Mouse (Mus musculus): Measurements from ENCODE around the gene Mthfsd. TPM values are rescaled to one million over a fixed set of nuclear protein-coding genes. Genes with fewer than 3 reads are reported as not detected.

Gene Mthfsd
- polyA plus RNA-seq, 1 experiment from 2014 or later, result 29.7 TPM

- ATAC-seq (replicated peaks; ENCODE audit: insufficient number of reproducible peaks, insufficient read depth, low FRiP score, low read depth), result no peak
- Histone ChIP-seq H3K4me1 (replicated peaks) (peaks cover 29% of the 10 kb centered on the region), H3K4me2 (no peak overlapping the region), H3K9ac (no peak overlapping the region), H3K36me3 (no peaks in the 10 kb centered on the region), H3K4me3 (no peak overlapping the region), H3K27me3 (peaks cover 94% of the 10 kb centered on the region), H3K27ac (no peak overlapping the region), H3K9me3 (replicated peaks) (no peaks in the 10 kb centered on the region)
- WGBS, result 42% methylated on average over 8 of the region's 8 CpGs
Measured at GRCm38 (mm10) chr8:121121704-121122103, 13.5 kb upstream of the Mthfsd start.

GRCm38 (mm10) chr8:121120456-121121419 lies 12.5 kb upstream of the Mthfsd start:
- Histone ChIP-seq H3K27me3 (peaks cover 93% of the 10 kb centered on the region), H3K9me3 (replicated peaks) (no peaks in the 10 kb centered on the region), H3K4me2 (peak overlapping the region; percentile 89), H3K9ac (peak overlapping the region; percentile 34; the same call in 1 of the 2 replicates), H3K27ac (peak overlapping the region; percentile 26; the same call in 1 of the 2 replicates), H3K4me1 (replicated peaks) (peaks cover 33% of the 10 kb centered on the region), H3K36me3 (no peaks in the 10 kb centered on the region), H3K4me3 (peak overlapping the region; percentile 68)
- no peak for ATAC-seq (replicated peaks; ENCODE audit: insufficient number of reproducible peaks, insufficient read depth, low FRiP score, low read depth)
- 33% methylated on average over 17 of the region's 17 CpGs for WGBS

GRCm38 (mm10) chr8:121119635-121120455 lies 11.7 kb upstream of the Mthfsd start:
- 27% methylated on average over 12 of the region's 12 CpGs for WGBS
- peak overlapping the region; percentile 89 for H3K4me2 ChIP-seq
- peak overlapping the region; percentile 68 for H3K4me3 ChIP-seq
- no peaks in the 10 kb centered on the region for H3K36me3 ChIP-seq
- no peak for ATAC-seq (replicated peaks; ENCODE audit: insufficient number of reproducible peaks, insufficient read depth, low FRiP score, low read depth)
- H3K27ac ChIP-seq, result peak overlapping the region; percentile 26; the same call in 1 of the 2 replicates
- H3K9me3 ChIP-seq (replicated peaks), result no peaks in the 10 kb centered on the region
- H3K4me1 ChIP-seq (replicated peaks), result peaks cover 28% of the 10 kb centered on the region
- H3K9ac ChIP-seq, result peak overlapping the region; percentile 34
- peaks cover 94% of the 10 kb centered on the region for H3K27me3 ChIP-seq

DNA sequence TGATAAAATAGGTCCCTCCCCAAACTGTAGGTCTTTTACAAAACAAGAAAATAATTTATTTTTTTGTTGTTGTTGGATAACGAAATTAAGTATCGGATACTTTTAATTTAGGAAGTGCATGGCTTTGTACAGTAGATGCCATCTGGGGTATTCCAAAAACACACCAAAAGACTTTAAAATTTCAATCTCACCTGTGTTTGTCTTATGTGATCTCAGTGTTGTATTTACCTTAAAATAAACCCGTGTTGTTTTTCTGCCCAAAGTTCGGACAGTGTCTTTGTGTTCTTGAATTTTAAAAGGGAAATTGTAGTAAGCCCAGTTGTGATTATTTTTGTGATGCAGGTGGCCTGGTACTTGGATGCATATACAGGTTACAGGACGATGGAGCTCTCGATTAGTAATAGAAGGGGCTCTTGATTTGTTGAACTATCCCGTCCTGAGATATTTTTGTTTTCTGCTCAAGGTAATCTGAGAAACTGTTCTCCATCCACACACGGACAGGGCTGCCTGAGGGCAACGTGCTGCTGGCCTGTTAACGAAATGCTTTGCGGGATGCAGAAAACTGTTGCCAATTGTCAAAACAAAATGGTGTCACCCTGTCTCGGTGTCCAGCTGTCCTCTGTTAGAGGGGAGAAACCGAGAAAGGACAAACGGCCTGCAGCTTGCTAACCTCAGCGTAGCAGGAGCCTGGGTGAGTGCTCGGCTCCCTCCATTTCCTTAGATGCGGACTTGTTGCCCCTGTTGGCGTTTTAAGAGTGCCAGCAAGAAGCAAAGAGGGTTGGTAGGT lies 10.6 kb upstream of the Mthfsd start:
- Histone ChIP-seq H3K36me3 (no peaks in the 10 kb centered on the region), H3K4me2 (peak overlapping the region; percentile 89), H3K4me3 (peak overlapping the region; percentile 68), H3K27me3 (peaks cover 92% of the 10 kb centered on the region), H3K9ac (peak overlapping the region; percentile 34; the same call in 1 of the 2 replicates), H3K9me3 (replicated peaks) (no peaks in the 10 kb centered on the region), H3K27ac (no peak overlapping the region), H3K4me1 (replicated peaks) (peaks cover 23% of the 10 kb centered on the region)
- WGBS, result 13% methylated on average over 18 of the region's 18 CpGs
- ATAC-seq (replicated peaks; ENCODE audit: insufficient number of reproducible peaks, insufficient read depth, low FRiP score, low read depth), result no peak

- peak overlapping the region; percentile 93 for H3K27ac ChIP-seq
- H3K36me3 ChIP-seq, result no peaks in the 10 kb centered on the region
- H3K9ac ChIP-seq, result peak overlapping the region; percentile 64
- peaks cover 87% of the 10 kb centered on the region for H3K27me3 ChIP-seq
- no peak for ATAC-seq (replicated peaks; ENCODE audit: insufficient number of reproducible peaks, insufficient read depth, low FRiP score, low read depth)
- peak overlapping the region; percentile 68 for H3K4me3 ChIP-seq
- 1% methylated on average over 28 of the region's 28 CpGs for WGBS
- peak overlapping the region; percentile 89 for H3K4me2 ChIP-seq
- peaks cover 29% of the 10 kb centered on the region for H3K4me1 ChIP-seq (replicated peaks)
- H3K9me3 ChIP-seq (replicated peaks), result no peaks in the 10 kb centered on the region
Measured at GRCm38 (mm10) chr8:121117906-121118305, 9.7 kb upstream of the Mthfsd start.

DNA sequence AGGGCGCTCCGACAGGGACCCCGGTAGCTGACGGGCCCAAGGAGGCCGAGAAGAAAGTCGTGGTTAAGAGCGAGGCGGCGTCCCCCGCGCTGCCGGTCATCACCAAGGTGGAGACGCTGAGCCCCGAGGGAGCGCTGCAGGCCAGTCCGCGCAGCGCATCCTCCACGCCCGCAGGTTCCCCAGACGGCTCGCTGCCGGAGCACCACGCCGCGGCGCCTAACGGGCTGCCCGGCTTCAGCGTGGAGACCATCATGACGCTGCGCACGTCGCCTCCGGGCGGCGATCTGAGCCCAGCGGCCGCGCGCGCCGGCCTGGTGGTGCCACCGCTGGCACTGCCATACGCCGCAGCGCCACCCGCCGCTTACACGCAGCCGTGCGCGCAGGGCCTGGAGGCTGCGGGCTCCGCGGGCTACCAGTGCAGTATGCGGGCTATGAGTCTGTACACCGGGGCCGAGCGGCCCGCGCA lies 9.0 kb upstream of the Mthfsd start:
- Histone ChIP-seq H3K27ac (peak overlapping the region; percentile 93), H3K4me1 (replicated peaks) (peaks cover 30% of the 10 kb centered on the region), H3K36me3 (no peaks in the 10 kb centered on the region), H3K9ac (peak overlapping the region; percentile 64), H3K9me3 (replicated peaks) (no peaks in the 10 kb centered on the region), H3K27me3 (peaks cover 86% of the 10 kb centered on the region), H3K4me2 (peak overlapping the region; percentile 89), H3K4me3 (peak overlapping the region; percentile 68)
- no peak for ATAC-seq (replicated peaks; ENCODE audit: insufficient number of reproducible peaks, insufficient read depth, low FRiP score, low read depth)
- WGBS, result under 1% methylated on average over 62 of the region's 62 CpGs

GRCm38 (mm10) chr8:121116591-121117185 lies 8.5 kb upstream of the Mthfsd start:
- Histone ChIP-seq H3K4me2 (peak overlapping the region; percentile 89), H3K4me1 (replicated peaks) (peaks cover 30% of the 10 kb centered on the region), H3K9me3 (replicated peaks) (no peaks in the 10 kb centered on the region), H3K4me3 (peak overlapping the region; percentile 68), H3K9ac (peak overlapping the region; percentile 64), H3K36me3 (no peaks in the 10 kb centered on the region), H3K27me3 (peaks cover 83% of the 10 kb centered on the region), H3K27ac (peak overlapping the region; percentile 93)
- 1% methylated on average over 55 of the region's 55 CpGs for WGBS
- ATAC-seq (replicated peaks; ENCODE audit: insufficient number of reproducible peaks, insufficient read depth, low FRiP score, low read depth), result peak; percentile 38; the same call in 1 of the 2 replicates

DNA sequence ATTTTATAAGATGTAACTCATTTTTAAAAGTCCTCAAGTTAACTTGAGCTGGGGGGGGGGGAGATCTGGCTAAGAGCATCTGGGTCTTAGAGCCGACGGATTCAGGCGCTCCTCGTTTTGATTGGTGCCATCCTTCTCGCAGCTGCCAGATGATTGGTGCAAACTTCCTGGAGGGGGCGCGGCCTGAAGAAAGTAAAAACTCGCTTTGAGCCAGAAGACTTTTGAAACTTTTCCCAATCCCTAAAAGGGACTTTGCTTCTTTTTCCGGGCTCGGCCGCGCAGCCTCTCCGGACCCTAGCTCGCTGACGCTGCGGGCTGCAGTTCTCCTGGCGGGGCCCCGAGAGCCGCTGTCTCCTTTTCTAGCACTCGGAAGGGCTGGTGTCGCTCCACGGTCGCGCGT lies 7.8 kb upstream of the Mthfsd start, which contains the start of gene Foxc2:
Foxc2 (plus strand) TSS at position 224 of the 400 bp plus-strand sequence.
- peaks cover 30% of the 10 kb centered on the region for H3K4me1 ChIP-seq (replicated peaks)
- no peaks in the 10 kb centered on the region for H3K36me3 ChIP-seq
- WGBS, result under 1% methylated on average over 25 of the region's 25 CpGs
- peak within 1 kb of the TSS; percentile 68 for H3K4me3 ChIP-seq
- H3K4me2 ChIP-seq, result peak within 1 kb of the TSS; percentile 89
- peaks cover 75% of the 10 kb centered on the region for H3K27me3 ChIP-seq
- H3K9me3 ChIP-seq (replicated peaks), result no peaks in the 10 kb centered on the region
- peak within 1 kb of the TSS; percentile 93 for H3K27ac ChIP-seq
- ATAC-seq (replicated peaks; ENCODE audit: insufficient number of reproducible peaks, insufficient read depth, low FRiP score, low read depth), result peak; percentile 65; the same call in 1 of the 2 replicates
- peak within 1 kb of the TSS; percentile 64 for H3K9ac ChIP-seq

- Histone ChIP-seq H3K9ac (peak overlapping the region; percentile 34), H3K27ac (no peak overlapping the region), H3K4me1 (replicated peaks) (peaks cover 28% of the 10 kb centered on the region), H3K4me3 (peak overlapping the region; percentile 29), H3K27me3 (peaks cover 67% of the 10 kb centered on the region), H3K9me3 (replicated peaks) (no peaks in the 10 kb centered on the region), H3K36me3 (no peaks in the 10 kb centered on the region), H3K4me2 (peak overlapping the region; percentile 48)
- no peak for ATAC-seq (replicated peaks; ENCODE audit: insufficient number of reproducible peaks, insufficient read depth, low FRiP score, low read depth)
- 4% methylated on average over 25 of the region's 25 CpGs for WGBS
Measured at GRCm38 (mm10) chr8:121115136-121115535, 6.9 kb upstream of the Mthfsd start.

DNA sequence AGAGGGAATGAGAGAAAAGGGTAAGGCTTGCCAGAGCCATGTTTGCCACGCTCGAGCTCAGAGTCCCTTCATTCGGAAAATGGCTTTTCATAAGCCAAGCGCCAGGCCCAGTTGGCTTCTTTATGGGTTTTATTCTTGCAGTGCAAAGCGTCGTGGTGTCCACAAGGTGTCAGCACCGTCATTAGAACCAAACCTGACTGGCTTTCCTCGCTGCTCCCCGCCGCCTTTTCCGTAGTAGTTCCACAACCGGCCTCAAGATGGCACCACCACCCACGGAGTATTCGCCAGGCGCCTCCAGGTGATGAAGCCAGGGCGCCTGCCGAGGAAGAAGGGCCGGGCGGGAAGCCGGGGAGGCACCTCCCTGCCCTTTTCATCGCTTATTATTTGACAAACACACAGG lies 5.1 kb upstream of the Mthfsd start:
- Histone ChIP-seq H3K9me3 (replicated peaks) (no peaks in the 10 kb centered on the region), H3K4me2 (peak overlapping the region; percentile 37; the same call in 1 of the 2 replicates), H3K36me3 (no peaks in the 10 kb centered on the region), H3K27ac (no peak overlapping the region), H3K9ac (no peak overlapping the region), H3K4me3 (no peak overlapping the region), H3K27me3 (peaks cover 52% of the 10 kb centered on the region), H3K4me1 (replicated peaks) (peaks cover 40% of the 10 kb centered on the region)
- ATAC-seq (replicated peaks; ENCODE audit: insufficient number of reproducible peaks, insufficient read depth, low FRiP score, low read depth), result no peak
- WGBS, result under 1% methylated on average over 21 of the region's 21 CpGs
